Mouse (Mus musculus) cerebellum, adult 11-12 months (tissue): ENCODE measurements around the gene Ager.

ENCODE experiments used
- DNase-seq: peaks from one replicate; pipeline ENCODE4 v3.0.0; 2022

Gene Ager

GRCm38 (mm10) chr17:34597566-34598095, at the start of gene Ager:
Gene Ager, plus strand, starts transcription at chr17:34597862.
- peak; percentile 29 for DNase-seq

DNA sequence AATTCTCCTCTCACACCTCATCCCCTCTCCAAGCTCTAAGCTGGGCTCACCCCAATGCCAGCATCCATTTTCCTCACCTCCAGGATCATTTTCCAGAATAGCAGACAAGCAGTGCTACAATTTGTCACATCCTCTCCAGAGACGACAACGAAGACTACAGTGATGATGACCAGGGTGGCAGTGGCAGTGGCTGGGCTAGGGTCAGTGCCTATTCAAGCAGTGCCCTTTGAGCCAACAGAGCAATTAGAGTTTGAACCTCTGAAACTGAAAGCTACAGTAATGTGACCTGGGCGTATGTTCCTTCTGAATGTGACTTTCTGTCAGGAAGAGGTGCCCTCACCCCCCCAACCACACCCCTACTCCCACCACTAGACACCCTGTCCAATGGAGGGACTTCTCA, 48.5 kb upstream of the Ager start:
- DNase-seq = no peak

GRCm38 (mm10) chr17:34549843-34550242, 47.8 kb upstream of the Ager start:
- no peak for DNase-seq

DNA sequence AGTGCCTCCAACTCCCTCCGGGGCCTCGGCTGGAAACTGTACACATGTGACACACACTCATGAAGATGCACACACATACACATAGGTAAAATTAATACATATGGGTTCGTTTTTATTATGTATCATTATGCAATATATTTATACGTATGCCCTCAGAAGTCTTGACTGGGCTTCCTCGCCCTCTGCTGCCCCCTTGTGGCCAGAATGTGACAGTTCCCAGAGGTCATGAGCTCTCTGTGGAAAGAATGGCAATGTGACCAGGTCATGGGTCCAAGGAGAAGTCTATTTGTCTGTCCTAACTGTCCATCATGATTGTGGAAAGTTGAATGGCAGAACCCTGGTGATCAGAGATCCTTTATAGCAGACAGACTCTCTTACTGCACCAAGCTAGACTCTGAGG, 42.2 kb upstream of the Ager start:
- peak; percentile 52 for DNase-seq

GRCm38 (mm10) chr17:34556406-34556805, 41.3 kb upstream of the Ager start:
- no peak for DNase-seq

DNA sequence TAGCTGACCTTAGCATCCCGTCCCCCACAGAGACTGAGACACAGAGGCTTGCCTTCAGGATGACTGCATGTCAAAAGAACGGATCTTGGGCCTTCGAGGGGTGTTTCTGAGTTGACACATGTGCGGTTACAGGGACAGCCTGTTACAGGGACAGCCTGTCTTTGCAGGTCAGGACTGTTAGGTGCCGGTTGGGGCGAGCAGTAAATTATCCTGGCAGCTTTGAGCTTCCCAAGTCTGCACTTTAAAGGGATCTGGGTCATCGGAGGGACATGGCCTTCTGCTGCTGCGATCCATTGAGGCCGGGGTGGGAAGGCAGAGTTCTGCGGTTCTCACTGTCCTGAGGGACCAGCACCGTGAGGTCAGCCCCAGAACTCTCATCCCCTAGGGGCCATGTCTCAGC, 40.3 kb upstream of the Ager start:
- no peak for DNase-seq

DNA sequence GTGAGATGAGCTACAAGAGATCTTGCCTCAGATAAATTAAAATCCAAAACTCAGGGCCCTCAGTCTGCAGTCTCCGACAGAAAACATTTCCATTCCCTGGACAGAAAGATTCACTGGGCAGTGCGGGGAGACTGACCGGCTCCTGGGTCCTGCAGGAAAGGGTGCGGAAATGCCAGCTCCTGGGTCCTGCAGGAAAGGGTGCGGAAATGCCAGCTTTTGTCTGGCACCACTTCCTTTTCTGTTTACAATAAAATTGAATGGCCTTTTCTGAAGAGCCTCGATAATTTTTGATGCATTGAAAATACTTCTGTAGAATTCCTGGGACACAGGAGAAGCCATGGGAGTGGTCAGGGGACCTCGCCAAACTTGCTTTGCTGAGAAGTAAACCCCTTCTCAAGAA, 38.5 kb upstream of the Ager start:
- no peak for DNase-seq

DNA sequence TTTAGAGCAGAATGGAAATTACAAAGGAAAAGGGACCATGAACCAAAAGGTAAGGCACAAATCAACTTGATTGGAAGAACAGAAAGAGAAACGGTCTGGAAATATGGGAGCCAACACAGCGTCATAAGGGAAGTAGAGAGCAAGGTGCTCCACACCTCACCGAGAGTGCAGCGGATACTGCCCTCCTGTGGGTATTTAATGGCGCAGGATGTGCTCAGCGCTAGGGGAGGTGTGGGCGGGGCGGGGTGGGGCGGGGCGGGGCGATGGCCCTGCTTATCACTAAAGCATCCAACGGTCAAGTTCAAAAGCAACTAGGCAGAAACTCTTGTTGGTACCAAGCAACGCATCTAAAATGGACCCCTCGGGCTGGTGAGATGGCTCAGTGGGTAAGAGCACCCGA, 37.8 kb upstream of the Ager start:
- DNase-seq = no peak

GRCm38 (mm10) chr17:34560438-34560837, 37.2 kb upstream of the Ager start:
- no peak for DNase-seq

DNA sequence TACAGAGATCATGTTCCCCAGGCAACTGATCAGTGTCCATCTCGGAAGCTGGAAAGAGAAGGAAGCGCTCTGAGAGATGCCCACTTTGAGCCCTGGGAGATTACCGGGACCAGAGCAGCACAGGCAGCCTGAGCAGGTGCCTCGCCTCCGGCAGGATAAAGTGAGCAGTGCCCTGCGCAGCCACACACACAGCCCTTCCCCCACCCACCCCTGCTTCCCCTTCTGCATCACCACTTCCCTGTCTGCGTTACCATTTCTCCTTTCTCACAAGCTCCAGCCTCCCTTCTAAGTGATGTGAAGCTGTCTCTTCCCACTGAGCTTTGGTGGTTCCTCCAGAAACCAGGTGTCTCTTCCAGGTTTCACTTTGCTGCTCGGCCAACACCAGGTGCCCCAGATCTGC, 36.5 kb upstream of the Ager start:
- no peak for DNase-seq

- no peak for DNase-seq
Observed at GRCm38 (mm10) chr17:34562595-34562994, 35.1 kb upstream of the Ager start.

GRCm38 (mm10) chr17:34563354-34563753, 34.3 kb upstream of the Ager start:
- no peak for DNase-seq

- no peak for DNase-seq
Observed at GRCm38 (mm10) chr17:34564003-34564421, 33.6 kb upstream of the Ager start, which contains the start of gene Notch4. Gene Notch4, plus strand, starts transcription at chr17:34564268.

- no peak for DNase-seq
Observed at GRCm38 (mm10) chr17:34564796-34565195, 32.9 kb upstream of the Ager start.

GRCm38 (mm10) chr17:34567311-34567710, 30.4 kb upstream of the Ager start:
- no peak for DNase-seq

DNA sequence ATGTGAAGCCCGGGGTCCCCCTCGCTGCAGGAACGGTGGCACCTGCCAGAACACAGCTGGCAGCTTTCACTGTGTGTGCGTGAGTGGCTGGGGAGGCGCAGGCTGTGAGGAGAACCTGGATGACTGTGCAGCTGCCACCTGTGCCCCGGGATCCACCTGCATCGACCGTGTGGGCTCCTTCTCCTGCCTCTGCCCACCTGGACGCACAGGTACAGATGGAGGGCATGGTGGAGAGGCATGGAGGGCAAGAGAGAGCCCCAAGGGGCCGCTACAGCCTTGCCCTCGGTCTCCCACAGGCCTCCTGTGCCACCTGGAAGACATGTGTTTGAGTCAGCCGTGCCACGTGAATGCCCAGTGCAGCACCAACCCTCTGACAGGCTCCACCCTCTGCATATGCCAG, 29.2 kb upstream of the Ager start:
- no peak for DNase-seq

DNA sequence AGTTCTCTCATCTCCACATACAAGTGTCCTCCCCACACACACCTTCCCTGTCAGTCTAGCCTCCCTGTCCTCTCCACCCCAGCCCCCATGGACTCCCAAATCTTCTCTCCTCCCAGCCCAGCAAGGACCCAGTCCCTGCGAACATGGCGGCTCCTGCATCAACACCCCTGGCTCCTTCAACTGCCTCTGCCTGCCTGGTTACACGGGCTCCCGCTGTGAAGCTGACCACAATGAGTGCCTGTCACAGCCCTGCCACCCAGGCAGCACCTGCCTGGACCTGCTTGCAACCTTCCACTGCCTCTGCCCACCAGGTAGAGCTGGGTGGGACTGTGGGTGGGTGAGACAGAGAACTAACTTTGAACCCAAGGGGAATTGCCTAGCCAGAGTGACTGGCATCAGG, 27.7 kb upstream of the Ager start:
- no peak for DNase-seq

DNA sequence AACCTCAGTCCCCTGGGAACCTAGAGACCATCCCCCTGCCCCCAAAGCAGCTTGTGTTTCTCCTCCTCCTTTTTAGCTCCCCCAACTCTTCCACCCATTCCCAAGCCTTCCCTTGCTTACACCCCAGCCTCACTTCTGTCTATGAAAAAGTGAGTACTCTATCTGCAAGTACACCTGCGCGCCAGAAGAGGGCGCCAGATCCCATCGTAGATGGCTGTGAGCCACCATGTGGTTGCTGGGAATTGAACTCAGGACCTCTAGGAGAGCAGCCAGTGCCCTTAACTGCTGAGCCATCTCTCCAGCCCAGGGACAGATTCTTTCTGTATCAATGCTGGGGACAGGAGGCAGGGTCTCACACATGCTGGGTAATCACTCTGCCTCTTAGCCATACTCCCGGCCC, 25.8 kb upstream of the Ager start:
- DNase-seq = no peak

DNA sequence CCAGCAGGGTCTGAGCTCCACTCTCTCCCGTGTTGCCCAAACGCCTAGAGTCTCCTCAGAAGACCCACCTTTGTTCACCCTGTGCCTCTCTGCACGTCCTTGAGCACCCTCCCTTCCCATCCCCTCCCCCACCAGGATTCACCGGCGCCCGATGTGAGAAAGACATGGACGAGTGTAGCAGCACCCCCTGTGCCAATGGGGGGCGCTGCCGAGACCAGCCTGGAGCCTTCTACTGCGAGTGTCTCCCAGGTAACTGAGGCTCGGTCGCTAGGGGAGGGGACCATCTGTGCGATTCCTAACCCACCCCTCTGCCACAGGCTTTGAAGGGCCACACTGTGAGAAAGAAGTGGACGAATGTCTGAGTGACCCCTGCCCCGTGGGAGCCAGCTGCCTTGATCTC, 25.3 kb upstream of the Ager start:
- no peak for DNase-seq

- DNase-seq = no peak
Observed at GRCm38 (mm10) chr17:34576577-34576976, 21.1 kb upstream of the Ager start.

GRCm38 (mm10) chr17:34578070-34578469, 19.6 kb upstream of the Ager start:
- DNase-seq = no peak

DNA sequence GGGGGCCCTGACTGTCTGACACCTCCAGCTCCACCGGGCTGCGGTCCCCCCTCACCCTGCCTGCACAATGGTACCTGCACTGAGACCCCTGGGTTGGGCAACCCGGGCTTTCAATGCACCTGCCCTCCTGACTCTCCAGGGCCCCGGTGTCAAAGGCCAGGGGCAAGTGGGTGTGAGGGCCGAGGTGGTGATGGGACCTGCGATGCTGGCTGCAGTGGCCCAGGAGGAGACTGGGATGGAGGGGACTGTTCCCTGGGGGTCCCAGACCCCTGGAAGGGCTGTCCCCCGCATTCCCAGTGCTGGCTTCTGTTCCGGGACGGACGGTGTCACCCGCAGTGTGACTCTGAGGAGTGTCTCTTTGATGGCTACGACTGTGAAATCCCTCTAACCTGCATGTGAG, 15.1 kb upstream of the Ager start:
- DNase-seq = no peak

DNA sequence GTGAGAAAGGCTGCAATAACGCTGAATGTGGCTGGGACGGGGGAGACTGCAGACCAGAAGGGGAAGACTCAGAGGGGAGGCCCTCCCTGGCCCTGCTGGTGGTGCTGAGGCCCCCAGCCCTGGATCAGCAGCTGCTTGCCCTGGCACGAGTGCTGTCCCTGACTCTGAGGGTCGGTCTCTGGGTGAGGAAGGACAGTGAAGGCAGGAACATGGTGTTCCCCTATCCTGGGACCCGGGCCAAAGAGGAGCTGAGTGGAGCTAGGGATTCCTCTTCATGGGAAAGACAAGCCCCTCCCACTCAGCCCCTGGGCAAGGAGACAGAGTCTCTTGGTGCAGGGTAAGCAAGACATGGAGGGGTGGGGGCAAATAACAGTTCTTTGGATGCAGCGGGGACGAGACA, 14.3 kb upstream of the Ager start:
- DNase-seq = peak; percentile 43

DNA sequence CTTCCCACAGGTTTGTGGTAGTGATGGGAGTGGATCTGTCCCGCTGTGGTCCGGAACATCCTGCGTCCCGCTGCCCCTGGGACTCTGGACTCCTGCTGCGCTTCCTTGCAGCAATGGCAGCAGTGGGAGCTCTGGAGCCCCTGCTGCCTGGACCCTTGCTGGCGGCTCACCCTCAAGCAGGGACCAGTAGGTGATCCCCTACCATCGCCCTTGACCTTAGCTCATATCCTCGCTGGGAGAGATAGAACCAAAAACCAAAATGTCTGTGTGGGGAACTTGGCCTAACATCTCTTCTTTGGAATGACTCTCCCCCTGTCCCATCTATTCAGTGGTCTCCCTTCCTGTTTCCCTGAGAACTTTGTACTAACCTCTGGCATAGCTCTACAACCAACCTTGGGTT, 13.8 kb upstream of the Ager start:
- no peak for DNase-seq

DNA sequence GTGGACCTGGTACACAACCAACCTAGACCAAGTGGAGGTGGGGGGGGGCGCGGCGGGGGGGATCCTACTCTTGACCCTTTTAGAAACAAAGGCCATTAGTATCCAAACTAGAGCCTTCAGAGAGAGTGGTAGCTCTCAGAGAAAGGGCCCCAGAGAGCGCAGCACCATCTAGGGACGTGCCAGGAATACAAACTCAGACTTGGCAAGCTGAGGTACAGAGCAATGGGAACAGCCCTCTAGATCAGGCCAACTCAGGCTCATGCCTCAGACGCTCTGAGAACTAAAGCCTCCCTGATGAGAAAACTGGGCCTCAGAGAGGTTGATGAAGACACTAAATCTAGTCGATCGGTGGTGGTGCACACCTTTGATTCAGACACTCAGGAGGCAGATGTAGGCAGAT, 12.5 kb upstream of the Ager start:
- DNase-seq = peak; percentile 35
